Mouse (Mus musculus) forebrain, postnatal 0 days (tissue): ENCODE measurements around the gene Krtap3-3. TPM values are rescaled to one million over a fixed set of nuclear protein-coding genes. Genes with fewer than 3 reads are reported as not detected.
"Not testable (repeated sequence)": the region's sequence is repeated elsewhere in the genome, so short reads cannot be mapped to it uniquely, and the experiment has no call there.

Experiments used
- ATAC-seq: fragments of 200-750 bp; cut with Nextera tagmentation; 2 replicates; pipeline ENCODE4 v1.8.0; 2017; ENCODE audit warnings: mild to moderate bottlenecking, moderate library complexity
- DNase-seq: peaks from one replicate; pipeline ENCODE4 v3.0.0-alpha.2; 2015
- H3K27ac ChIP-seq: fragments of 300-500 bp; sonication (generic); 2 replicates; pipeline ENCODE4 v1.5.1; 2014; ENCODE audit warnings: low read depth, mild to moderate bottlenecking, antibody characterized with exemption, low read length, moderate library complexity, mixed read lengths
- H3K27me3 ChIP-seq: fragments of 300-500 bp; sonication (generic); 2 replicates; pipeline ENCODE4 v1.6.1; 2014; ENCODE audit warnings: mild to moderate bottlenecking, low read length, mixed read lengths; ENCODE audit not compliant: insufficient read depth
- H3K36me3 ChIP-seq: fragments of 300-500 bp; sonication (generic); 2 replicates; pipeline ENCODE4 v1.6.1; 2014; ENCODE audit warnings: mild to moderate bottlenecking, moderate library complexity; ENCODE audit not compliant: insufficient read depth
- H3K4me1 ChIP-seq: fragments of 300-500 bp; sonication (generic); 2 replicates; pipeline ENCODE4 v1.6.1; 2014; ENCODE audit warnings: antibody characterized with exemption; ENCODE audit not compliant: insufficient read depth
- H3K4me2 ChIP-seq: fragments of 300-500 bp; sonication (generic); 2 replicates; pipeline ENCODE4 v1.6.1; 2014; ENCODE audit warnings: low read depth, mild to moderate bottlenecking, moderate library complexity
- H3K4me3 ChIP-seq: fragments of 300-500 bp; sonication (generic); 2 replicates; pipeline ENCODE4 v1.5.1; 2014; ENCODE audit warnings: low read depth, low read length, mixed read lengths
- H3K9ac ChIP-seq: fragments of 300-500 bp; sonication (generic); 2 replicates; pipeline ENCODE4 v1.6.1; 2014; ENCODE audit warnings: mild to moderate bottlenecking
- H3K9me3 ChIP-seq: fragments of 300-500 bp; sonication (generic); 2 replicates; pipeline ENCODE4 v1.6.1; 2016; ENCODE audit warnings: low read length
- CTCF ChIP-seq: sonication (generic); IDR thresholded peaks from 2 replicates; pipeline ENCODE4 v1.5.1; 2016; ENCODE audit warnings: antibody characterized with exemption, control low read depth, low read depth
- WGBS: fragments of 180-500 bp; shearing (Covaris S2); extraction: QIAGEN DNeasy Blood & Tissue Kit; methylation state at CpG from one replicate; pipeline ENCODE4 v1.1.7; 2014; 5-methylcytosine and 5-hydroxymethylcytosine counted together
- polyA plus RNA-seq: library from polyadenylated mRNA; unstranded; fragments of >200 nt; fragmentation: Nextera tagmentation; extraction: Ambion mirVana; gene quantifications from 2 replicates; pipeline ENCODE4 v1.2.1, GENCODE M21; 2015
- total RNA-seq: library from RNA; depleted of rRNA; stranded (reverse); fragments of >200 nt; gene quantifications from 2 replicates; pipeline ENCODE4 v1.2.3, GENCODE M21; 2014; rRNA removed

Gene Krtap3-3
- not detected in 2 replicates for total RNA-seq
- polyA plus RNA-seq = not detected in 2 replicates

DNA sequence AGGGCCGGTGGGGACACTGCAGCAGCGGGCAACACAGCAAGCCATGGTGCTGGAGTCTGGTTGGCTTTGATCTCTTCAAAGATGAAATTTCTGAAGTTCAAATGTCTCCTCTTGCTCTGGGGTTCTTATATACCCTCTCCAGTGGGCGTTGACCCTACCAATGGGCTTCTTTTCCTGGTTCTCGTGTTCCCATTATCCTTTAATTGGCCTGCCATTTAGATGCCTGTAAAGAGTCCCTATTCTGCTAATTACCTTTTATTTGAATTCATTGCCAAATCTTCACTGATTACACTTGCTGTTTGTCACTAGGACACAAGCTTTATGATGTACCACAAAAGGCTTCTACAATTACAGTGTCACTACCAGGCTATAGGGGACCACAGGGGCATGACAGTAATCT is at the start of gene Krtap3-3:
Gene Krtap3-3 (minus strand): TSS at position 101 of the 400 bp plus-strand sequence.
- Histone ChIP-seq H3K9me3 (no peaks in the 10 kb centered on the region), H3K9ac (no peak within 1 kb of the TSS), H3K27ac (no peak within 1 kb of the TSS), H3K36me3 (no peaks in the 10 kb centered on the region), H3K4me3 (no peak within 1 kb of the TSS), H3K4me2 (no peak within 1 kb of the TSS), H3K27me3 (no peaks in the 10 kb centered on the region), H3K4me1 (no peaks in the 10 kb centered on the region)
- DNase-seq (no peak), ATAC-seq (no peak)
- 46% methylated on average over 4 of the region's 4 CpGs for WGBS
- TF ChIP-seq CTCF = no peak

DNA sequence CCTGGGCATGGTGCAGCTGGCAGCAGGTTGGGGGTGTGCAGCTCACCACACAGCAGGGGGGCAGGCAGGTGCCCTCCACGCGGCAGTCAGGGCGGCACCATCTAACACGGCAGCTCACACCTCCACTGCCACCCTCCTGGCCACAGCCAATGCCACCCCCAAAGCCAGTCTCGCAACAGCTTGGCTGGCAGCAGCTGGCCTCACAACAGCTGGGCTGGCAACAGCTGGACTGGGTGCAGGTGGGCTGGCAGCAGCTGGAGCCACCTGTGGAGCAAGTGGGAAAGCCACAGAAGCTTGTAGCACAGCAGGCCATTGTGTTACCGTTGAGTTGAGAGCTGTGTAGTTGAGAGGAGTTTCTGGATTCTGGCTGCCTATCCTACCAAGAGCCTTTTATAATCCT is 47.1 kb upstream of the Krtap3-3 start, which contains the start of gene Krtap9-3:
Gene Krtap9-3 (minus strand): TSS at position 364 of the 400 bp plus-strand sequence.
- 80% methylated on average over 6 of the region's 6 CpGs for WGBS
- H3K9me3 ChIP-seq, H3K4me2 ChIP-seq, H3K27me3 ChIP-seq, H3K4me3 ChIP-seq, DNase-seq, H3K27ac ChIP-seq, H3K9ac ChIP-seq, ATAC-seq, H3K4me1 ChIP-seq, H3K36me3 ChIP-seq: not testable (repeated sequence)

DNA sequence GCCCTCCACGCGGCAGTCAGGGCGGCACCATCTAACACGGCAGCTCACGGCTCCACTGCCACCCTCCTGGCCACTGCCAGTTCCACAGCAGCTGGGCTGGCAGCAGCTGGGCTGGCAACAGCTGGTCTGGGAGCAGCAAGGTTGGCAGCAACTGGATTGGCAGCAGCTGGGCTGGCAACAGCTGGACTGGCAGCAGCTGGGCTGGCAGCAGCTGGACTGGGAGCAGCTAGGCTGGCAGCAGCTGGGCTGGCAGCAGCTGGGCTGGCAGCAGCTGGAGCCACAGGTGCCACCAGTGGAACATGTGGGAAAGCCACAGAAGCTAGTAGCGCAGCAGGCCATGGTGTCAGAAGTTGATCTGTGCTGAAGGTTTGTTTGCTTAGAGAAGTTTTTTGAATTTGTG is 40.3 kb upstream of the Krtap3-3 start, which contains the start of gene Krtap1-3:
Gene Krtap1-3 (minus strand): TSS at position 359 of the 400 bp plus-strand sequence.
- Histone ChIP-seq H3K4me1 (no peaks in the 10 kb centered on the region), H3K9me3 (no peaks in the 10 kb centered on the region), H3K27me3 (no peaks in the 10 kb centered on the region), H3K9ac (no peak within 1 kb of the TSS), H3K4me3 (no peak within 1 kb of the TSS), H3K27ac (no peak within 1 kb of the TSS), H3K4me2 (no peak within 1 kb of the TSS), H3K36me3 (no peaks in the 10 kb centered on the region)
- no peak for ATAC-seq
- DNase-seq = no peak
- TF ChIP-seq CTCF = no peak
- WGBS = 81% methylated on average over 6 of the region's 6 CpGs

DNA sequence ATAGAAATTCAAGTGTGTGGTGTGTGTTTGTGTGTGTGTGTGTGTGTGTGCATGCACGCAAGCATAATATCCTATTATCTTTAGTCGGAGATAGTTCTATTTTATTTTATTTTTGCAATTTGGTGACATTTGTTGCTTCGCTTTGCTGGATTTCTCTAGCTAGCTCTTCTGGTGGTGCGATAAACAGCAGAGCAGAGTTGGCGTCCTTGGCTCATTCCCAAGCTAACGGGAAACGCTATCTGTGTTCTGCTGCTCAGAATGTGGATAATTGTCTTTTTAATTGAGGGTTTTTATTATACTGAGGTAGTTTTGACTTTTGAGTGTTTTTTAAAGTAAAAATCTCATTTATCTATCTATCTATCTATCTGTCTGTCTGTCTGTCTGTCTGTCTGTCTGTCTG is 34.4 kb upstream of the Krtap3-3 start:
- peak; percentile 24 for DNase-seq
- Histone ChIP-seq H3K36me3 (no peaks in the 10 kb centered on the region), H3K27ac (no peak overlapping the region), H3K9me3 (no peaks in the 10 kb centered on the region), H3K9ac (no peak overlapping the region), H3K4me2 (no peak overlapping the region), H3K27me3 (no peaks in the 10 kb centered on the region), H3K4me1 (no peaks in the 10 kb centered on the region), H3K4me3 (no peak overlapping the region)
- no peak for TF ChIP-seq CTCF
- WGBS = 59% methylated on average over 7 of the region's 7 CpGs
- ATAC-seq = no peak

DNA sequence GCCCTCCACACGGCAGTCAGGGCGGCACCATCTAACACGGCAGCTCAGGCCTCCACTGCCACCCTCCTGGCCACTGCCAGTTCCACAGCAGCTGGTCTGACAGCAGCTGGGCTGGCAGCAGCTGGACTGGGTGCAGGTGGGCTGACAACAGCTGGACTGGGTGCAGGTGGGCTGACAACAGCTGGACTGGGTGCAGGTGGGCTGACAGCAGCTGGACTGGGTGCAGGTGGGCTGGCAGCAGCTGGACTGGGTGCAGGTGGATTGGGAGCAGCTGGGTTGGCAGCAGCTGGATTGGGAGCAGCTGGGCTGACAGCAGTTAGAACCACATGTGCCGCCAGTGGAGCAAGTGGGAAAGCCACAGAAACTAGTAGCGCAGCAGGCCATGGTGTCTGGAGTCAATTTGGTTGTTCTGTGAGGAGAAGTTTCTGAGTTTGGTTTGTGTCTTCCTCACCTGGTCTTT is 32.6 kb upstream of the Krtap3-3 start, which contains the start of gene Krtap1-4:
Gene Krtap1-4 (minus strand): TSS at position 410 of the 460 bp plus-strand sequence.
- no peak for TF ChIP-seq CTCF

DNA sequence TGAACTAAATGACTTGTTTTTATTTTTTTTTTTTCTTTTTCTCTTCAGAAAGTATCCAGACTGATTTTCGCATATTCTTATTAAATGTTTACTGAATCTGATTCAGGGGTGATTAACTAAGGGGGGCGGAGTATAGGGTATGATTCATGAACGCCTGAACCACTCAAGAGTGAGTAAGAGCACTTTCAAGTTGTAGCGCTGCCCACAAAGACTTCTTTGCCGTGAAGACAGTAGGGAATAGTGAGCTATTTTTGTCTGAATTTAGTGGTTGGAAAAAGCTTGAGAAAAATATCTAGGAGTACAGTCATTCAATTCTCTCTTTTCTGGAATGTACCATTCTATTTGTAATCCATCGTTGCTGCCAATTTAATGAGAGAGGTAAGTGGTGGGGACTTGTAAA is 30.9 kb upstream of the Krtap3-3 start:
- H3K4me3 ChIP-seq = no peak overlapping the region
- DNase-seq (no peak), ATAC-seq (no peak)
- no peaks in the 10 kb centered on the region for H3K9me3 ChIP-seq
- no peak overlapping the region for H3K27ac ChIP-seq
- WGBS = 65% methylated on average over 6 of the region's 6 CpGs
- no peak overlapping the region for H3K9ac ChIP-seq
- H3K36me3 ChIP-seq = no peaks in the 10 kb centered on the region
- no peaks in the 10 kb centered on the region for H3K4me1 ChIP-seq
- H3K27me3 ChIP-seq = no peaks in the 10 kb centered on the region
- H3K4me2 ChIP-seq = no peak overlapping the region
- no peak for TF ChIP-seq CTCF

More for the DNA sequence above, 32.6 kb upstream of the Krtap3-3 start, which contains the start of gene Krtap1-4:
- Histone ChIP-seq H3K27ac (no peak within 1 kb of the TSS), H3K27me3 (no peaks in the 10 kb centered on the region), H3K4me3 (no peak within 1 kb of the TSS), H3K4me1 (no peaks in the 10 kb centered on the region), H3K4me2 (no peak within 1 kb of the TSS), H3K9me3 (no peaks in the 10 kb centered on the region), H3K9ac (no peak within 1 kb of the TSS), H3K36me3 (no peaks in the 10 kb centered on the region)
- WGBS = 80% methylated on average over 5 of the region's 5 CpGs
- ATAC-seq = no peak
- DNase-seq = no peak

DNA sequence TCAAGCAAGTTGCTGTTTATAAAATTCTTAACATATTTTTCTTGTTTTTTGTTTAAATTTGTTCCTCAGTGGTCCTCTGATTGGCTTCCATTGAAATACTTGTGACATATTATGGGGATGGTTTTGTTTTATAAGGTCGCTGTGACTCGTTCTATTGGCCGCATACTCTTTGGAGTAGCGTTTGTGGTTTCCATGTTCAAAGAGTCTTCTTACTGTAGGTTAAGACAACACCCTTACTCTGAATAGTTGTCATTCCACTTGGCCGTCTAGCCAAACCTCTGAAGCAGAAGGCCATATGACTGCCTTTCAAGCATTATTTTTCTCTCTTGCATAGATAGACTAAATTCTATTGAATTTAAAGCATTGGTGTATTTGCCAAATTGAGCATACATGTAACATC is 30.4 kb upstream of the Krtap3-3 start:
- H3K4me2 ChIP-seq = no peak overlapping the region
- H3K27me3 ChIP-seq = no peaks in the 10 kb centered on the region
- DNase-seq (no peak), ATAC-seq (no peak)
- no peak for TF ChIP-seq CTCF
- no peaks in the 10 kb centered on the region for H3K9me3 ChIP-seq
- no peak overlapping the region for H3K27ac ChIP-seq
- 88% methylated on average over 5 of the region's 5 CpGs for WGBS
- H3K4me1 ChIP-seq = no peaks in the 10 kb centered on the region
- no peaks in the 10 kb centered on the region for H3K36me3 ChIP-seq
- no peak overlapping the region for H3K4me3 ChIP-seq
- H3K9ac ChIP-seq = no peak overlapping the region
